Mouse (Mus musculus) bone marrow macrophage, adult 2 months (primary cell): Measurements from ENCODE around the gene Etv5. TPM values are rescaled to one million over a fixed set of nuclear protein-coding genes. Genes with fewer than 3 reads are reported as not detected.
"Not testable (repeated sequence)": the region's sequence is repeated elsewhere in the genome, so short reads cannot be mapped to it uniquely, and the experiment has no call there.

Experiments
- H3K27ac ChIP-seq: 2 replicates; pipeline ENCODE4 v1.5.1; 2012; ENCODE audit warnings: low read depth, low read length; ENCODE audit not compliant: insufficient read depth
- H3K4me1 ChIP-seq: 2 replicates; pipeline ENCODE4 v1.6.1; 2012; ENCODE audit warnings: low read length; ENCODE audit not compliant: control insufficient read depth, insufficient read depth
- H3K4me3 ChIP-seq: 2 replicates; pipeline ENCODE4 v1.5.1; 2012; ENCODE audit warnings: mild to moderate bottlenecking, low read length, moderate library complexity; ENCODE audit not compliant: insufficient read depth
- CTCF ChIP-seq: IDR thresholded peaks from 2 replicates; pipeline ENCODE4 v1.5.1; 2012; ENCODE audit warnings: low read depth, mild to moderate bottlenecking, low read length, moderate library complexity
- POLR2A ChIP-seq: IDR thresholded peaks from 2 replicates; pipeline ENCODE4 v1.6.1; 2012; ENCODE audit warnings: mild to moderate bottlenecking, low read depth, low read length, borderline replicate concordance
- polyA plus RNA-seq: library from polyadenylated mRNA; stranded (reverse); fragments of >200 nt; gene quantifications from 2 replicates; pipeline ENCODE4 v1.2.4, GENCODE M21; 2012; ENCODE audit not compliant: missing spikeins, insufficient read depth, insufficient read length

Etv5 gene
- polyA plus RNA-seq, 1 experiment = 19.3 TPM

GRCm38 (mm10) chr16:22398784-22399453, 40.6 kb downstream of the Etv5 start:
- Histone ChIP-seq H3K27ac (peak overlapping the region; percentile 73), H3K4me3 (peak overlapping the region; percentile 14; the same call in 1 of the 2 replicates), H3K4me1 (peaks cover 9% of the 10 kb centered on the region)
- no peak for TF ChIP-seq CTCF
- TF ChIP-seq POLR2A = no peak

- no peak overlapping the region for H3K4me3 ChIP-seq
- TF ChIP-seq POLR2A (no peak), CTCF (no peak)
- no peak overlapping the region for H3K27ac ChIP-seq
- peaks cover 9% of the 10 kb centered on the region for H3K4me1 ChIP-seq
These were observed 41.2 kb downstream of the Etv5 start for GRCm38 (mm10) chr16:22398354-22398753.

GRCm38 (mm10) chr16:22396420-22396819, 43.1 kb downstream of the Etv5 start:
- no peak overlapping the region for H3K4me3 ChIP-seq
- no peak overlapping the region for H3K27ac ChIP-seq
- peaks cover 9% of the 10 kb centered on the region for H3K4me1 ChIP-seq
- TF ChIP-seq CTCF (no peak), POLR2A (no peak)

DNA sequence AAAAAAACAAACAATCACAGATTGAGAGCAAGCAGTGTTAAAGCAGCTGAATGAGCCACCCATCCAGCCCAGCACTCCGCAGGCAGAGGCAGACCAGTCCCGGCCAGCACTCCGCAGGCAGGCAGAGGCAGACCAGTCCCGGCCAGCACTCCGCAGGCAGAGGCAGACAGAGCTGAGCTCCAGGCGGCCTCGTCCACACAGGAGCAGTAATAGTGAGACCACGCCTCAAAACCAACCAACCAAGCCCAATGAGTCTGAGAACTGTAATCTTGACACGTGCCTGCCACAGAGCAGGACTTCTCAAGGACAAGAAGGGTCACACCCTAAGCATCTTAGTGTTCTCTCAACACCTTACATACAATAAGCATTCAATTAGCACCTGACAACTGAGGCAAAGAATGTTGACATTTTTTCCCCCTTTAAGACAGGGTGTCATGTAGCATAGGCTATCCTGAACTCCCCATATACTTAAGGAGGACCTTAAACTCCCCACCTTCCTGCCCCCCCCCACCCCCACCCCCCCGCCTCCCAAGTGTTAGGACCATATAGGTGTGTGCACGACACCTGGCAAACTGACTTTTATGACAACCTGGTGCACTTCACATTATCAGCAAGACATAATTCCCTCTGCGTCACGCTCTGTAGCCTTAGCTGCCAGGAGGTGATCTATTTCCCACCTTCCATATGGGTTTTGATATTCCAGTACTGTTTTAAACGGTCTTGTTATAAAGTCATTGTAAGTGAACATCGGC, 44.2 kb downstream of the Etv5 start:
- no peak for TF ChIP-seq CTCF
- no peak for TF ChIP-seq POLR2A
- H3K27ac ChIP-seq = no peak overlapping the region
- no peak overlapping the region for H3K4me3 ChIP-seq
- H3K4me1 ChIP-seq = peaks cover 9% of the 10 kb centered on the region

- no peaks in the 10 kb centered on the region for H3K4me1 ChIP-seq
- no peak for TF ChIP-seq POLR2A
- no peak for TF ChIP-seq CTCF
- no peak overlapping the region for H3K27ac ChIP-seq
- H3K4me3 ChIP-seq = no peak overlapping the region
These were observed 49.1 kb downstream of the Etv5 start for GRCm38 (mm10) chr16:22390348-22390897.

DNA sequence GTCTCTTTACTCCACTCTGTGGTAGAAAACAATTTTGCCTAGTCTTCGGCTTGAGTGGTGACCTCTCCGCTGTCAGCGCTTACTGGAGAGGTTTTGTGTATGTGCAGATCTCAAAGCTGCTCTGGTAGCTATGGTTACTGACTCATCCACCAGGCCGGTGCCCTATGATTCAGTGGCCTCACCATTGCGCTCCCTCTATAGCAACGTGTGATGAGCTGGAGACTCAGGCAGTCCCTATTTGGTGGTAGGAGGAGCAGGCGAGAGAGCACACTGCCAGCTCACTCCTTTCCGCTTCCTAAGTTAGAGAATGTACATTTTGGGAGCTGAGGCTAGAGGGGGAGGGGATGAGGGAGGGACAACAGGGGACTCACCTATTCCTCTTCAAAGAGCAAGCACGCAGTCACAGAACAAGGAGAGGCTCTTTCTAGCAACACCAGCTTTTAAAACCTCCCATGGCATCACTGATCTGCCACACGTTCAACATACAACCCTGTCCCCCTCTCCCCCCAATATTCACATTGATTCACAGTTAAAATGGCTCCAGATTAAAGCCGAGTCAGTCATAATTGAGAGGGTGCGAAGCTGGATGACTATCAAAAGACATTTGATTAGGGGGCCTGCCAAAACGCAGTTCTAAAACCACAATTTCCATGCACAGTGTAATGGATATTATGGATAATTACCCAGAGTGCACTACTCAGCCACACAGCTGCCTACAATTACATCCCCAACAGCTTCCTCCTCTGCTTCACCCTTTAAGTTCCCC, 50.2 kb downstream of the Etv5 start:
- no peaks in the 10 kb centered on the region for H3K4me1 ChIP-seq
- TF ChIP-seq CTCF (no peak), POLR2A (no peak)
- no peak overlapping the region for H3K4me3 ChIP-seq
- H3K27ac ChIP-seq = no peak overlapping the region

- no peak overlapping the region for H3K27ac ChIP-seq
- no peak for TF ChIP-seq POLR2A
- TF ChIP-seq CTCF = no peak
- H3K4me3 ChIP-seq = no peak overlapping the region
- H3K4me1 ChIP-seq = no peaks in the 10 kb centered on the region
These were observed 51.8 kb downstream of the Etv5 start for GRCm38 (mm10) chr16:22387731-22388130.

DNA sequence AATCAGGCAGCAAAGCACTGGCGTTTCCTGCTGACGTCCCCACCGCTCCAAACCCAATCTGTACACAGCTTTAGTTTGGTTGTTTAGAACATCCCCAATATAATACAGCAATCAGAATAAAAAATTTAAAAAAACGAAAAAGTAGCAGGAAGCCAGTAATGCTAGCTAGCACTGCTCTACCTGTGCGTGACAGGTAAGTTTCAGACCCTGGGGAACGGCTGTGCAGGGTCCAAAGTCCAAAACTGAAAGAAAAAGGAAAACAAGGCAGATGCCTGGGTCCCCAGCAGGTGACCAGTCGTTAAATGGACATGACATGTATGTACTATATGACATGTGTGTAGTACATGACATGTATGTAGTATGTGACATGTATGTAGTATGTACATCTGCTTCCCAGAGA, 57.5 kb downstream of the Etv5 start:
- H3K4me1 ChIP-seq, H3K27ac ChIP-seq, H3K4me3 ChIP-seq: not testable (repeated sequence)

- Histone ChIP-seq H3K4me3 (no peak overlapping the region), H3K4me1 (0 out of 2 replicates have a peak, but pooled peaks cover 3% of the 10 kb centered on the region), H3K27ac (no peak overlapping the region)
- TF ChIP-seq CTCF (no peak), POLR2A (no peak)
These were observed 58.5 kb downstream of the Etv5 start for GRCm38 (mm10) chr16:22380981-22381380.
